Mouse (Mus musculus): Measurements from ENCODE around the gene Gm28557. TPM values are rescaled to one million over a fixed set of nuclear protein-coding genes. Genes with fewer than 3 reads are reported as not detected.

Gene Gm28557
- polyA plus RNA-seq, 1 experiment: 1.8 TPM

- Histone ChIP-seq H3K27ac (ENCODE audit: insufficient read depth, low read length) (no peak within 1 kb of the TSS), H3K4me3 (ENCODE audit: insufficient read depth, low read length) (no peak within 1 kb of the TSS), H3K4me1 (ENCODE audit: control insufficient read depth, insufficient read depth, low read length) (no peaks in the 10 kb centered on the region)
- TF ChIP-seq POLR2A (IDR thresholded peaks at IDR 0.05; ENCODE audit: low read depth, low read length): no peak
- no peak for TF ChIP-seq CTCF (IDR thresholded peaks at IDR 0.05; ENCODE audit: borderline replicate concordance, insufficient read depth, low read length)
Measured at GRCm38 (mm10) chr13:67097876-67098275, 10.5 kb downstream of the Gm28557 start, which contains the start of gene Zfp708. TSS of gene Zfp708 (minus strand) at chr13:67097976.

GRCm38 (mm10) chr13:67090154-67090553 lies 18.2 kb downstream of the Gm28557 start:
- no peak for TF ChIP-seq POLR2A (IDR thresholded peaks at IDR 0.05; ENCODE audit: low read depth, low read length)
- no peak for TF ChIP-seq CTCF (IDR thresholded peaks at IDR 0.05; ENCODE audit: borderline replicate concordance, insufficient read depth, low read length)
- Histone ChIP-seq H3K4me3 (ENCODE audit: insufficient read depth, low read length) (no peak overlapping the region), H3K27ac (ENCODE audit: insufficient read depth, low read length) (no peak overlapping the region), H3K4me1 (ENCODE audit: control insufficient read depth, insufficient read depth, low read length) (no peaks in the 10 kb centered on the region)

GRCm38 (mm10) chr13:67081946-67082345 lies 26.5 kb downstream of the Gm28557 start:
- Histone ChIP-seq H3K27ac (ENCODE audit: insufficient read depth, low read length) (peak overlapping the region; percentile 87), H3K4me1 (ENCODE audit: control insufficient read depth, insufficient read depth, low read length) (no peaks in the 10 kb centered on the region), H3K4me3 (ENCODE audit: insufficient read depth, low read length) (0 out of 2 replicates have a peak overlapping the region, but pooled peaks have one; percentile 75)
- TF ChIP-seq POLR2A (IDR thresholded peaks at IDR 0.05; ENCODE audit: low read depth, low read length) (no peak), CTCF (IDR thresholded peaks at IDR 0.05; ENCODE audit: borderline replicate concordance, insufficient read depth, low read length) (no peak)

- H3K4me3 ChIP-seq (ENCODE audit: insufficient read depth, low read length): peak overlapping the region; percentile 75
Measured at GRCm38 (mm10) chr13:67081142-67081713, 27.2 kb downstream of the Gm28557 start.

GRCm38 (mm10) chr13:67077244-67077643 lies 31.2 kb downstream of the Gm28557 start:
- Histone ChIP-seq H3K4me3 (ENCODE audit: insufficient read depth, low read length) (no peak overlapping the region), H3K4me1 (ENCODE audit: control insufficient read depth, insufficient read depth, low read length) (no peaks in the 10 kb centered on the region), H3K27ac (ENCODE audit: insufficient read depth, low read length) (no peak overlapping the region)
- no peak for TF ChIP-seq CTCF (IDR thresholded peaks at IDR 0.05; ENCODE audit: borderline replicate concordance, insufficient read depth, low read length)
- TF ChIP-seq POLR2A (IDR thresholded peaks at IDR 0.05; ENCODE audit: low read depth, low read length): no peak

More at GRCm38 (mm10) chr13:67081142-67081713, 27.2 kb downstream of the Gm28557 start:
- Histone ChIP-seq H3K27ac (ENCODE audit: insufficient read depth, low read length) (peak overlapping the region; percentile 87), H3K4me1 (ENCODE audit: control insufficient read depth, insufficient read depth, low read length) (no peaks in the 10 kb centered on the region)
- no peak for TF ChIP-seq CTCF (IDR thresholded peaks at IDR 0.05; ENCODE audit: borderline replicate concordance, insufficient read depth, low read length)
- peak; percentile 86 for TF ChIP-seq POLR2A (IDR thresholded peaks at IDR 0.05; ENCODE audit: low read depth, low read length)

- H3K4me1 ChIP-seq (ENCODE audit: control insufficient read depth, insufficient read depth, low read length): no peaks in the 10 kb centered on the region
- TF ChIP-seq CTCF (IDR thresholded peaks at IDR 0.05; ENCODE audit: borderline replicate concordance, insufficient read depth, low read length) (no peak), POLR2A (IDR thresholded peaks at IDR 0.05; ENCODE audit: low read depth, low read length) (no peak)
Measured at GRCm38 (mm10) chr13:67072786-67073185, 35.6 kb downstream of the Gm28557 start.

GRCm38 (mm10) chr13:67065386-67065785 lies 43.0 kb downstream of the Gm28557 start:
- no peak for TF ChIP-seq CTCF (IDR thresholded peaks at IDR 0.05; ENCODE audit: borderline replicate concordance, insufficient read depth, low read length)
- TF ChIP-seq POLR2A (IDR thresholded peaks at IDR 0.05; ENCODE audit: low read depth, low read length): no peak
- H3K27ac ChIP-seq (ENCODE audit: insufficient read depth, low read length): no peak overlapping the region
- H3K4me1 ChIP-seq (ENCODE audit: control insufficient read depth, insufficient read depth, low read length): no peaks in the 10 kb centered on the region
- H3K4me3 ChIP-seq (ENCODE audit: insufficient read depth, low read length): no peak overlapping the region

More at GRCm38 (mm10) chr13:67072786-67073185, 35.6 kb downstream of the Gm28557 start:
- Histone ChIP-seq H3K27ac (ENCODE audit: insufficient read depth, low read length) (no peak overlapping the region), H3K4me3 (ENCODE audit: insufficient read depth, low read length) (no peak overlapping the region)

- Histone ChIP-seq H3K27ac (ENCODE audit: insufficient read depth, low read length) (no peak overlapping the region), H3K4me1 (ENCODE audit: control insufficient read depth, insufficient read depth, low read length) (no peaks in the 10 kb centered on the region; the same call in 1 of the 2 replicates), H3K4me3 (ENCODE audit: insufficient read depth, low read length) (no peak overlapping the region)
- TF ChIP-seq CTCF (IDR thresholded peaks at IDR 0.05; ENCODE audit: borderline replicate concordance, insufficient read depth, low read length) (no peak), POLR2A (IDR thresholded peaks at IDR 0.05; ENCODE audit: low read depth, low read length) (no peak)
Measured at GRCm38 (mm10) chr13:67062427-67062826, 46.0 kb downstream of the Gm28557 start.

- Histone ChIP-seq H3K4me1 (ENCODE audit: control insufficient read depth, insufficient read depth, low read length) (no peaks in the 10 kb centered on the region; the same call in 1 of the 2 replicates), H3K4me3 (ENCODE audit: insufficient read depth, low read length) (peak within 1 kb of the TSS; percentile 84), H3K27ac (ENCODE audit: insufficient read depth, low read length) (peak within 1 kb of the TSS; percentile 74)
- TF ChIP-seq POLR2A (IDR thresholded peaks at IDR 0.05; ENCODE audit: low read depth, low read length): peak; percentile 87
- TF ChIP-seq CTCF (IDR thresholded peaks at IDR 0.05; ENCODE audit: borderline replicate concordance, insufficient read depth, low read length): no peak
Measured at GRCm38 (mm10) chr13:67060786-67061358, 47.5 kb downstream of the Gm28557 start, which contains the start of gene Zfp712. TSS of gene Zfp712 (minus strand) at chr13:67061170.

Measured in embryonic fibroblast, embryonic 13.5 days (primary cell).